Mouse (Mus musculus): ENCODE results near the gene Lpp. TPM values are rescaled to one million over a fixed set of nuclear protein-coding genes. Genes with fewer than 3 reads are reported as not detected.

Gene Lpp
- polyA plus RNA-seq, 1 experiment from 2014 or later, result 11.9 TPM

DNA sequence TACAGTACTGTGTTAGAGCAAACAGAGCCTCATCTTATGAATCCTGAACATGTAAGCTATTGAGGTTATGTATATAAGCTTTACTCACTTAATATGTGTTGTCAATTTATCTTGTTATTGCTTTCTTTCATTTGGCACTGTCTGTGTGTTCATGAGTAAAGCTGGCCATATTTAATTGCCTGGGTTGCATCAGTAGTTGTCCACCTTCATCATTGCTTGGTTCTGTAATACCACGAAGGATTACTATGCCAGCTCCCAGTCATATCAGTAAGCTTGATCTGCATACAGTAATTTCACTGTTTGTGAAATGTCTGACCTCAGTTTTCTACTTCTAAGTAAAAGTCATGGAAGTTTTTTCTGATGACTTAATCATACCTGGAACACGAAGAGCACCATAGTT, 401.4 kb downstream of the Lpp start:
- Histone ChIP-seq H3K27ac (no peak overlapping the region), H3K36me3 (no peaks in the 10 kb centered on the region), H3K4me3 (no peak overlapping the region), H3K4me1 (replicated peaks) (no peaks in the 10 kb centered on the region), H3K4me2 (no peak overlapping the region), H3K27me3 (no peaks in the 10 kb centered on the region), H3K9me3 (no peaks in the 10 kb centered on the region), H3K9ac (no peak overlapping the region)
- ATAC-seq (ENCODE audit: low FRiP score), result no peak
- WGBS, result 87% methylated on average over 2 of the region's 2 CpGs

GRCm38 (mm10) chr16:24801355-24801754, 408.0 kb downstream of the Lpp start:
- H3K4me2 ChIP-seq, result no peak overlapping the region
- H3K27me3 ChIP-seq, result no peaks in the 10 kb centered on the region
- no peak overlapping the region for H3K27ac ChIP-seq
- H3K9me3 ChIP-seq, result no peaks in the 10 kb centered on the region
- no peaks in the 10 kb centered on the region for H3K4me1 ChIP-seq (replicated peaks)
- ATAC-seq (ENCODE audit: low FRiP score), result no peak
- H3K4me3 ChIP-seq, result no peak overlapping the region
- 81% methylated on average over 4 of the region's 4 CpGs for WGBS
- no peaks in the 10 kb centered on the region for H3K36me3 ChIP-seq
- no peak overlapping the region for H3K9ac ChIP-seq

- no peaks in the 10 kb centered on the region for H3K36me3 ChIP-seq
- no peaks in the 10 kb centered on the region for H3K4me1 ChIP-seq (replicated peaks)
- H3K4me3 ChIP-seq, result no peak overlapping the region
- H3K9me3 ChIP-seq, result no peaks in the 10 kb centered on the region
- ATAC-seq (ENCODE audit: low FRiP score), result no peak
- no peaks in the 10 kb centered on the region for H3K27me3 ChIP-seq
- H3K4me2 ChIP-seq, result no peak overlapping the region
- no peak overlapping the region for H3K9ac ChIP-seq
- H3K27ac ChIP-seq, result no peak overlapping the region
- WGBS, result 26% methylated on average over 1 of the region's 1 CpGs
These were observed 408.5 kb downstream of the Lpp start for GRCm38 (mm10) chr16:24801780-24802179.

- WGBS, result 85% methylated on average over 1 of the region's 1 CpGs
- no peak overlapping the region for H3K9ac ChIP-seq
- no peak for ATAC-seq (ENCODE audit: low FRiP score)
- H3K9me3 ChIP-seq, result no peaks in the 10 kb centered on the region
- no peak overlapping the region for H3K4me2 ChIP-seq
- H3K4me3 ChIP-seq, result no peak overlapping the region
- H3K27me3 ChIP-seq, result no peaks in the 10 kb centered on the region
- H3K27ac ChIP-seq, result no peak overlapping the region
- H3K4me1 ChIP-seq (replicated peaks), result no peaks in the 10 kb centered on the region
- no peaks in the 10 kb centered on the region for H3K36me3 ChIP-seq
These were observed 412.8 kb downstream of the Lpp start for GRCm38 (mm10) chr16:24806093-24806492.

- Histone ChIP-seq H3K4me1 (replicated peaks) (no peaks in the 10 kb centered on the region), H3K36me3 (no peaks in the 10 kb centered on the region), H3K27me3 (no peaks in the 10 kb centered on the region), H3K27ac (no peak overlapping the region), H3K4me2 (no peak overlapping the region), H3K9me3 (no peaks in the 10 kb centered on the region), H3K9ac (no peak overlapping the region), H3K4me3 (no peak overlapping the region)
- ATAC-seq (ENCODE audit: low FRiP score), result no peak
- WGBS, result 21% methylated on average over 4 of the region's 4 CpGs
These were observed 414.3 kb downstream of the Lpp start for GRCm38 (mm10) chr16:24807565-24807964.

DNA sequence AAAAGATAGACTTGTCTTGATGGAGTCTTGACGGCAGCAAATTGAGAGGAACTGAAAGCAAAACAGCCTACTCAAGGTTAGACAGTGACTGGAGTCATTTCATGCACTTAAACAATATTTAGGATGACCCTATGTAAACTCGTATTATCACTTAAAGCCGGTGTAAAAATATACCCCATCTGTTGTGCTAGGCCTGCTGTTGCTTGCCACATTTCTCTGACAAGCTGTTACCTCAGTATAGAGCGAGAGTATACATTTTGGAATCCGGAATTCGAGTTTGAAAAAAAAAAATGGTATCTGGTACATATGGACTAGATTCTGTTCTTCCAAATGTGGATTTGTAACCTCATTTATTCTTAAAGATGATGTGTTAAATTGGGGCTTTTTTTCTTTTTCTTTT, 416.5 kb downstream of the Lpp start:
- no peak overlapping the region for H3K4me2 ChIP-seq
- H3K36me3 ChIP-seq, result no peaks in the 10 kb centered on the region
- H3K4me3 ChIP-seq, result no peak overlapping the region
- no peak overlapping the region for H3K27ac ChIP-seq
- no peak for ATAC-seq (ENCODE audit: low FRiP score)
- no peaks in the 10 kb centered on the region for H3K27me3 ChIP-seq
- no peaks in the 10 kb centered on the region for H3K4me1 ChIP-seq (replicated peaks)
- 95% methylated on average over 6 of the region's 6 CpGs for WGBS
- H3K9me3 ChIP-seq, result no peaks in the 10 kb centered on the region
- H3K9ac ChIP-seq, result no peak overlapping the region

DNA sequence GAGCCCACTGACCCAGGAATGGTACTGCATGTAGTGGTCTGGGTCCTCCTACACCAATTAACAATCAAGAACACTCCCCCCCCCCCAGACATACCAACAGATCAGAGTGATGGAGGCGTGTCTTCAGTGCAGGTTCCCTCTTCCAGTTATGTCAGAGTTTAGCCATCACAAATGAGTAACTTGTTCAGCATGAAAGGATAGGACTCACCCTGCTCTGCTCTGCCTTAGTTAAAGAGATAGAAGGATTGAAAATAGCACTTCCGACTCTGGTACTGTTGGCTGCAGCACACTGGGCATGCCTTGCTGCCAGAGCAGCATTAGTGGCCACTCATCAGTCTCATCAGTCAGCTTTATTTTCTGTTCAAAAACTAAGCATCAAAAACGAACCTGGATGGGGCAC, 423.3 kb downstream of the Lpp start:
- Histone ChIP-seq H3K9me3 (no peaks in the 10 kb centered on the region), H3K27me3 (no peaks in the 10 kb centered on the region), H3K9ac (no peak overlapping the region), H3K4me3 (no peak overlapping the region), H3K36me3 (no peaks in the 10 kb centered on the region), H3K4me1 (replicated peaks) (no peaks in the 10 kb centered on the region), H3K27ac (no peak overlapping the region), H3K4me2 (no peak overlapping the region)
- ATAC-seq (ENCODE audit: low FRiP score), result no peak
- 85% methylated on average over 3 of the region's 3 CpGs for WGBS

DNA sequence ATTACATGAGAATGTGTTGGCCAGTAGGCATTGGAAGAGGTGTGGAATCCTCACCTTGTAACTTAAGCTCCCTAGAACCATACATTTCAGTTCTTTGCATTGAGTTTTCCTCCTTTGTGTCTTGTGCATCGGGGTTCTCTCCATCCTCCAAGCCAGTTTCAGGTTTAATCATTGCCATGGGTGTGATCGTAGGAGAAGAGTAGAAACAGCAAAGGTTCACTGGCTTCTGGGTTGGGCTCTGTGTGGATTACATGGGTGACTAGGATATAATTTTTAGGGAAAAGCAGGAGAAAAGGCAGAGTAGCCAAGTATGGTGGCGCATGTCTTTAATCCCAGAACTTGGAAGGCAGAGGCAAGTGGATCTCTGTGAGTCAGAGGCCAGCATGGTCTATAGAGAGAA, 424.1 kb downstream of the Lpp start:
- Histone ChIP-seq H3K4me2 (no peak overlapping the region), H3K27me3 (no peaks in the 10 kb centered on the region), H3K9me3 (no peaks in the 10 kb centered on the region), H3K4me3 (no peak overlapping the region), H3K4me1 (replicated peaks) (no peaks in the 10 kb centered on the region), H3K27ac (no peak overlapping the region), H3K36me3 (no peaks in the 10 kb centered on the region), H3K9ac (no peak overlapping the region)
- no peak for ATAC-seq (ENCODE audit: low FRiP score)
- 98% methylated on average over 3 of the region's 3 CpGs for WGBS

GRCm38 (mm10) chr16:24819127-24819526, 425.8 kb downstream of the Lpp start:
- no peak overlapping the region for H3K9ac ChIP-seq
- no peaks in the 10 kb centered on the region for H3K9me3 ChIP-seq
- H3K4me3 ChIP-seq, result no peak overlapping the region
- no peaks in the 10 kb centered on the region for H3K4me1 ChIP-seq (replicated peaks)
- H3K27me3 ChIP-seq, result no peaks in the 10 kb centered on the region
- H3K4me2 ChIP-seq, result no peak overlapping the region
- WGBS, result 55% methylated on average over 4 of the region's 4 CpGs
- ATAC-seq (ENCODE audit: low FRiP score), result no peak
- no peak overlapping the region for H3K27ac ChIP-seq
- H3K36me3 ChIP-seq, result no peaks in the 10 kb centered on the region

- WGBS, result 87% methylated on average over 5 of the region's 5 CpGs
- Histone ChIP-seq H3K9ac (no peak overlapping the region), H3K4me3 (no peak overlapping the region), H3K27me3 (no peaks in the 10 kb centered on the region), H3K36me3 (no peaks in the 10 kb centered on the region), H3K9me3 (no peaks in the 10 kb centered on the region), H3K27ac (no peak overlapping the region), H3K4me1 (replicated peaks) (no peaks in the 10 kb centered on the region), H3K4me2 (no peak overlapping the region)
- no peak for ATAC-seq (ENCODE audit: low FRiP score)
These were observed 429.0 kb downstream of the Lpp start for GRCm38 (mm10) chr16:24822182-24822875.

DNA sequence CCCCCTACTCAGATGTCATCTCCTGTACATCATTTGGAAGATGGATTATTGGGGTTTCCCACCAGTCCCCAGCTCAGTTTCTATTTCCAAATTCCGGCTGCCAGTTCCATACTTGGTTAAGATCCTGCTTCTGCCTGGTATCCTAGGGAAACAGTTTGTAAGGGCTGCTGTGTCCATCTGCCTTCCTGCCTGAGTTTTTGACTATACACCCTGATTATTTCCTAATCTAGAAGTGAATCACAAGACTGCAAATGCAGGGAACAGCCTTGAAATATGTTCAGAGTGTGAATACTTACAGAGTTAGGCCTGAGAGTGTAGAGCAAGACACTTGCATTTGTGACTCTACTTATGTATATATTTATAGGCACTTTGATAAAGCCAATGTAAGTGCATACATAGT, 429.6 kb downstream of the Lpp start:
- no peaks in the 10 kb centered on the region for H3K27me3 ChIP-seq
- 80% methylated on average over 1 of the region's 1 CpGs for WGBS
- no peak overlapping the region for H3K4me3 ChIP-seq
- H3K4me2 ChIP-seq, result no peak overlapping the region
- no peaks in the 10 kb centered on the region for H3K9me3 ChIP-seq
- H3K9ac ChIP-seq, result no peak overlapping the region
- no peaks in the 10 kb centered on the region for H3K4me1 ChIP-seq (replicated peaks)
- no peak overlapping the region for H3K27ac ChIP-seq
- no peak for ATAC-seq (ENCODE audit: low FRiP score)
- no peaks in the 10 kb centered on the region for H3K36me3 ChIP-seq

DNA sequence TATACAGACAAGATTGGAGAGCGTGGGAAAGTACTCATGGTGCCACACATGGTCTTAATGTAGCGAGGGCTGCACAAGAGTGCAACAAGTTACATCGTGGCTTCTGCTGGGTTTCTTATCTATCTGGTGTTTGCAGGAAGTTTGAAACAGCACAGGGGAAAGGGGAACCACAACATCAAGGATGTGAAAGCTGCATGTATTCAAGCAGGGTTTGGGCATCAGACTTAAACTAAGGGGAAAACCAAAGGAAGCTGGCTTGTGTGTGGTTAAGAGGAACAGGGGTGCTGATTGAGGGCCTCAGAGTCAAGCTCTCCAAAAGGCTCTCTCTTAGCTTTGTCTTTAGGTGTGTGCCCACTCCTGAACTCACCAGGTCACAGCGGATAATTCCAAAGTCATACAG, 433.1 kb downstream of the Lpp start:
- ATAC-seq (ENCODE audit: low FRiP score), result no peak
- H3K4me1 ChIP-seq (replicated peaks), result no peaks in the 10 kb centered on the region
- H3K9ac ChIP-seq, result no peak overlapping the region
- no peak overlapping the region for H3K27ac ChIP-seq
- H3K36me3 ChIP-seq, result no peaks in the 10 kb centered on the region
- 93% methylated on average over 4 of the region's 4 CpGs for WGBS
- H3K27me3 ChIP-seq, result no peaks in the 10 kb centered on the region
- H3K4me3 ChIP-seq, result no peak overlapping the region
- no peaks in the 10 kb centered on the region for H3K9me3 ChIP-seq
- H3K4me2 ChIP-seq, result no peak overlapping the region

DNA sequence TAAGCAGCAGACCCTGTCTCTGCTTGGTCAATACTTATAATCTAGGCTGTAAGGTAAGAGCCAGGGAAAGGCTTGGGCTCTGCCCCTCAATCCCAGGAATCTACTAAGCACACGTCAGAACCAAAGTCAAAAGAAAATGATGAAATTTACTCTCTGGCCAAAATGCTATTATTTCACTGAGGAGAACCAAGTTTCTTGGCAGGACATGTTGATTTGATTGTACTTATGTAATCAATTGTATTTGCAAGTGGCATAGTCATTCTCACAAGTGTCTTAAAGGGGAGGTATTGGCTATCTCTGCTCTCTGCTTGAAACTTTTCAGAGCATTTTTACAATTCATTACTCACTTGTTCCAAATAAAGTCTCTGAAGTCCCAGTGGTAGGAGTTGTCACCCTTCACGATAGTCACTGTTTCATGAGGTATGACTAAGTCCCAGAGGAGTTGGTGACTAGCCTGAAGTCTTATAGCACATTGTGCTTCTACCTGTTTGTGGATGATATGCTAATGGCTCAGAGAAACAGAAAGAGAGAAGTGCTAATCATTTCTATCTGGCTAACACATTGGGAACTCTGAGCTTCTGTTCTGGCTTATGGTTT, 435.0 kb downstream of the Lpp start:
- Histone ChIP-seq H3K9ac (no peak overlapping the region), H3K9me3 (no peaks in the 10 kb centered on the region), H3K36me3 (no peaks in the 10 kb centered on the region), H3K4me1 (replicated peaks) (no peaks in the 10 kb centered on the region; the same call in 1 of the 2 replicates), H3K4me3 (no peak overlapping the region), H3K4me2 (no peak overlapping the region), H3K27me3 (no peaks in the 10 kb centered on the region), H3K27ac (no peak overlapping the region)
- 87% methylated on average over 2 of the region's 2 CpGs for WGBS
- no peak for ATAC-seq (ENCODE audit: low FRiP score)
